Mouse (Mus musculus) MEL (cell line): ENCODE data around the gene Nat14. TPM values are rescaled to one million over a fixed set of nuclear protein-coding genes. Genes with fewer than 3 reads are reported as not detected.

Experiments used
- DNase-seq: peaks from one replicate; pipeline ENCODE4 v3.0.0; 2011; ENCODE audit warnings: low read depth, low spot score
- H3K27ac ChIP-seq: 2 replicates; pipeline ENCODE4 v1.5.1; 2012; ENCODE audit warnings: low read depth, mild to moderate bottlenecking, control low read depth, low read length, moderate library complexity; ENCODE audit not compliant: control insufficient read depth
- H3K27me3 ChIP-seq, 2 experiments: fragments of 150-350 bp in 1 of 2; sonication (generic) in 1 of 2; 2 replicates each; pipeline ENCODE4 v1.6.1; 2012; ENCODE audit warnings: low read length in 2 of 2, mild to moderate bottlenecking in 2 of 2, improper control_type of control experiment in 1 of 2, moderate library complexity in 1 of 2; ENCODE audit not compliant: insufficient read depth in 2 of 2, control insufficient read depth in 1 of 2
- H3K36me3 ChIP-seq, 2 experiments: 2 replicates each; pipeline ENCODE4 v1.6.1; 2012 to 2014; ENCODE audit warnings: low read length in 2 of 2, improper control_type of control experiment in 1 of 2, inconsistent platforms in 1 of 2, mild to moderate bottlenecking in 1 of 2; ENCODE audit not compliant: insufficient read depth in 2 of 2, control insufficient read depth in 1 of 2
- H3K4me1 ChIP-seq, 2 experiments: fragments of 150-350 bp in 1 of 2; sonication (generic) in 1 of 2; 2 replicates each; pipeline ENCODE4 v1.6.1; 2012; ENCODE audit warnings: low read length in 2 of 2, improper control_type of control experiment in 1 of 2, mild to moderate bottlenecking in 1 of 2; ENCODE audit not compliant: insufficient read depth in 2 of 2, control insufficient read depth in 1 of 2
- H3K4me3 ChIP-seq, 2 experiments: fragments of 150-350 bp in 1 of 2; sonication (generic) in 1 of 2; 2 replicates each; pipeline ENCODE4 v1.5.1; 2012; ENCODE audit warnings: low read depth in 2 of 2, low read length in 2 of 2, mild to moderate bottlenecking in 2 of 2, moderate library complexity in 2 of 2, control low read depth in 1 of 2, improper control_type of control experiment in 1 of 2; ENCODE audit not compliant: control insufficient read depth in 1 of 2, insufficient read depth in 1 of 2
- H3K79me2 ChIP-seq: 2 replicates; pipeline ENCODE4 v1.6.1; 2012; ENCODE audit warnings: mild to moderate bottlenecking, low read length, moderate library complexity; ENCODE audit not compliant: control insufficient read depth, poor library complexity, insufficient read depth
- H3K9ac ChIP-seq: 2 replicates; pipeline ENCODE4 v1.6.1; 2012; ENCODE audit warnings: low read depth, mild to moderate bottlenecking, control low read depth, low read length, moderate library complexity; ENCODE audit not compliant: control insufficient read depth, poor library complexity, severe bottlenecking
- H3K9me3 ChIP-seq: fragments of 150-350 bp; sonication (generic); replicated peaks from 2 replicates; pipeline ENCODE4 v1.6.1; 2012; ENCODE audit warnings: mild to moderate bottlenecking, low read length, improper control_type of control experiment, moderate library complexity; ENCODE audit not compliant: insufficient read depth
- CHD1 ChIP-seq: IDR thresholded peaks from 2 replicates; pipeline ENCODE4 v1.6.1; 2012; ENCODE audit warnings: low read depth, mild to moderate bottlenecking, inconsistent platforms, low read length, improper control_type of control experiment
- CTCF ChIP-seq, 3 experiments: IDR thresholded peaks in 2 of 3; conservative IDR thresholded peaks in 1 of 3; 2 replicates each; pipeline ENCODE4 v1.5.1; 2011 to 2012; ENCODE audit warnings: low read length in 3 of 3, low read depth in 2 of 3, mild to moderate bottlenecking in 2 of 3, improper control_type of control experiment in 1 of 3, inconsistent platforms in 1 of 3, mixed read lengths in 1 of 3, moderate library complexity in 1 of 3; ENCODE audit not compliant: control insufficient read depth in 1 of 3, insufficient read depth in 1 of 3, poor library complexity in 1 of 3, severe bottlenecking in 1 of 3
- E2F4 ChIP-seq: IDR thresholded peaks from 2 replicates; pipeline ENCODE4 v1.6.1; 2011; ENCODE audit warnings: low read depth, low read length, improper control_type of control experiment, borderline replicate concordance
- ELF1 ChIP-seq: IDR thresholded peaks from 2 replicates; pipeline ENCODE4 v1.6.1; 2014; ENCODE audit warnings: low read depth, mild to moderate bottlenecking, inconsistent platforms, low read length, improper control_type of control experiment, moderate library complexity
- EP300 ChIP-seq, 2 experiments: IDR thresholded peaks; 2 replicates each; pipeline ENCODE4 v1.6.1; 2011; ENCODE audit warnings: improper control_type of control experiment in 2 of 2, low read length in 2 of 2, low read depth in 1 of 2, mild to moderate bottlenecking in 1 of 2
- ETS1 ChIP-seq: IDR thresholded peaks from 2 replicates; pipeline ENCODE4 v1.6.1; 2012; ENCODE audit warnings: low read depth, mild to moderate bottlenecking, inconsistent platforms, low read length, improper control_type of control experiment, moderate library complexity
- GABPA ChIP-seq: IDR thresholded peaks from 2 replicates; pipeline ENCODE4 v1.6.1; 2012; ENCODE audit warnings: low read depth, mild to moderate bottlenecking, inconsistent platforms, low read length, improper control_type of control experiment, moderate library complexity
- HCFC1 ChIP-seq: IDR thresholded peaks from 2 replicates; pipeline ENCODE4 v1.6.1; 2012; ENCODE audit warnings: low read depth, mild to moderate bottlenecking, inconsistent platforms, low read length, improper control_type of control experiment, moderate library complexity
- JUND ChIP-seq: IDR thresholded peaks from 2 replicates; pipeline ENCODE4 v1.6.1; 2011; ENCODE audit warnings: low read depth, mild to moderate bottlenecking, improper control_type of control experiment, low read length
- MAFK ChIP-seq: IDR thresholded peaks from 2 replicates; pipeline ENCODE4 v1.6.1; 2011; ENCODE audit warnings: low read depth, mild to moderate bottlenecking, low read length, improper control_type of control experiment, borderline replicate concordance
- MEF2A ChIP-seq: IDR thresholded peaks from 2 replicates; pipeline ENCODE4 v1.6.1; 2014; ENCODE audit warnings: low read depth, mild to moderate bottlenecking, inconsistent platforms, low read length, improper control_type of control experiment; ENCODE audit not compliant: poor library complexity, insufficient replicate concordance, severe bottlenecking; ENCODE audit errors: extremely low read depth
- MYB ChIP-seq: IDR thresholded peaks from 2 replicates; pipeline ENCODE4 v1.6.1; 2011; ENCODE audit warnings: mild to moderate bottlenecking, low read depth, low read length, improper control_type of control experiment
- MYC ChIP-seq: IDR thresholded peaks from 2 replicates; pipeline ENCODE4 v1.6.1; 2011; ENCODE audit warnings: low read depth, mild to moderate bottlenecking, low read length, improper control_type of control experiment, moderate library complexity
- NELFE ChIP-seq: IDR thresholded peaks from 2 replicates; pipeline ENCODE4 v1.6.1; 2011; ENCODE audit warnings: low read depth, low read length, improper control_type of control experiment
- NRF1 ChIP-seq: IDR thresholded peaks from 2 replicates; pipeline ENCODE4 v1.6.1; 2014; ENCODE audit warnings: low read depth, mild to moderate bottlenecking, inconsistent platforms, low read length, improper control_type of control experiment, moderate library complexity; ENCODE audit not compliant: poor library complexity, insufficient read depth, severe bottlenecking
- POLR2A ChIP-seq, 2 experiments: IDR thresholded peaks; 2 replicates each; pipeline ENCODE4 v1.6.1; 2011 to 2012; ENCODE audit warnings: low read length in 2 of 2, mild to moderate bottlenecking in 2 of 2, control low read depth in 1 of 2, improper control_type of control experiment in 1 of 2, low read depth in 1 of 2, moderate library complexity in 1 of 2; ENCODE audit not compliant: control insufficient read depth in 1 of 2, insufficient read depth in 1 of 2, poor library complexity in 1 of 2
- POLR2AphosphoS2 ChIP-seq: IDR thresholded peaks from 2 replicates; pipeline ENCODE4 v1.6.1; 2011; ENCODE audit warnings: low read length, improper control_type of control experiment
- POLR2AphosphoS5 ChIP-seq: IDR thresholded peaks from 2 replicates; pipeline ENCODE4 v1.6.1; 2012; ENCODE audit warnings: low read depth, borderline replicate concordance, mild to moderate bottlenecking, inconsistent platforms, low read length, moderate library complexity, mixed read lengths
- RAD21 ChIP-seq: IDR thresholded peaks from 2 replicates; pipeline ENCODE4 v1.6.1; 2011; ENCODE audit warnings: mild to moderate bottlenecking, low read depth, low read length, improper control_type of control experiment
- SMC3 ChIP-seq: IDR thresholded peaks from 2 replicates; pipeline ENCODE4 v1.6.1; 2011; ENCODE audit warnings: low read depth, low read length, improper control_type of control experiment
- TAL1 ChIP-seq: IDR thresholded peaks from 2 replicates; pipeline ENCODE4 v1.6.1; 2012; ENCODE audit warnings: mild to moderate bottlenecking, inconsistent platforms, low read length, moderate library complexity, mixed read lengths
- TBP ChIP-seq: IDR thresholded peaks from 2 replicates; pipeline ENCODE4 v1.8.0; 2011; ENCODE audit warnings: low read depth, low read length, improper control_type of control experiment
- UBTF ChIP-seq: IDR thresholded peaks from 2 replicates; pipeline ENCODE4 v1.6.1; 2012; ENCODE audit warnings: low read depth, mild to moderate bottlenecking, inconsistent platforms, low read length, improper control_type of control experiment, moderate library complexity, borderline replicate concordance; ENCODE audit not compliant: insufficient read depth
- USF1 ChIP-seq: IDR thresholded peaks from 2 replicates; pipeline ENCODE4 v1.6.1; 2014; ENCODE audit warnings: low read depth, mild to moderate bottlenecking, inconsistent platforms, low read length, improper control_type of control experiment, moderate library complexity
- ZC3H11A ChIP-seq: IDR thresholded peaks from 2 replicates; pipeline ENCODE4 v1.6.1; 2012; ENCODE audit warnings: low read depth, mild to moderate bottlenecking, inconsistent platforms, low read length, improper control_type of control experiment
- ZKSCAN1 ChIP-seq: IDR thresholded peaks from 2 replicates; pipeline ENCODE4 v1.6.1; 2012; ENCODE audit warnings: low read depth, mild to moderate bottlenecking, inconsistent platforms, low read length, improper control_type of control experiment, moderate library complexity
- ZMIZ1 ChIP-seq: IDR thresholded peaks from 2 replicates; pipeline ENCODE4 v1.6.1; 2012; ENCODE audit warnings: low read depth, mild to moderate bottlenecking, inconsistent platforms, low read length, improper control_type of control experiment, moderate library complexity
- polyA plus RNA-seq, 2 experiments: library from polyadenylated mRNA; stranded (reverse) in 1 of 2; unstranded in 1 of 2; fragments of >175 nt in 1 of 2; fragments of >200 nt in 1 of 2; gene quantifications; 2 replicates each; pipeline versions ENCODE4 v1.2.1 to v1.2.4; 2012; ENCODE audit warnings: low replicate concordance in 2 of 2, low read depth in 1 of 2; ENCODE audit not compliant: insufficient read length in 2 of 2, insufficient read depth in 1 of 2, missing spikeins in 1 of 2
- total RNA-seq: library from RNA; depleted of rRNA; stranded (reverse); fragments of 300-350 nt; gene quantifications from 2 replicates; pipeline ENCODE4 v1.2.3, GENCODE M21; 2012

The Nat14 gene
- total and polyA plus RNA-seq, 3 experiments = 0.81 to 1.9 TPM; not detected in 1

GRCm38 (mm10) chr7:4934160-4934914 is 12.5 kb downstream of the Nat14 start:
- Histone ChIP-seq H3K4me3 (no peak overlapping the region), H3K36me3 (no peaks in the 10 kb centered on the region), H3K4me1 (no peaks in the 10 kb centered on the region), H3K79me2 (no peaks in the 10 kb centered on the region), H3K9me3 (no peaks in the 10 kb centered on the region), H3K27me3 (peaks cover 0 to 2% of the 10 kb centered on the region in 2 experiments; a peak in 3 of 4 replicates), H3K9ac (no peak overlapping the region), H3K27ac (no peak overlapping the region)
- DNase-seq = peak; percentile 52
- TF ChIP-seq HCFC1 (no peak), JUND (no peak), EP300 (IDR thresholded peaks at IDR 0.05; ENCODE audit: low read depth in 1 of 2, low read length in 2 of 2) (no peak), TBP (no peak), NRF1 (no peak), USF1 (no peak), CTCF (IDR thresholded peaks at IDR 0.05 in 2 of 3, conservative IDR thresholded peaks at IDR 0.05 in 1 of 3; ENCODE audit: control insufficient read depth in 1 of 3, insufficient read depth in 1 of 3, low read depth in 2 of 3, low read length in 3 of 3, poor library complexity in 1 of 3, severe bottlenecking in 1 of 3) (peak; percentile 40 to 53 (median 48)), POLR2A (IDR thresholded peaks at IDR 0.05; ENCODE audit: control insufficient read depth in 1 of 2, insufficient read depth in 1 of 2, low read depth in 1 of 2, low read length in 2 of 2, poor library complexity in 1 of 2) (no peak), RAD21 (peak; percentile 31), ZMIZ1 (no peak), ETS1 (no peak), UBTF (no peak), SMC3 (peak; percentile 62), TAL1 (no peak), GABPA (no peak), ZKSCAN1 (no peak), E2F4 (no peak), POLR2AphosphoS2 (no peak), MYB (no peak), MEF2A (no peak), POLR2AphosphoS5 (no peak), MYC (no peak), MAFK (no peak), NELFE (no peak), ELF1 (no peak), CHD1 (no peak), ZC3H11A (0 out of 2 replicates have a peak, but pooled peaks have one; percentile 20)
